Mouse (Mus musculus) gastrocnemius, postnatal 25 days (tissue): ENCODE data around the gene Olfr554. TPM values are rescaled to one million over a fixed set of nuclear protein-coding genes. Genes with fewer than 3 reads are reported as not detected.
A peak's percentile ranks its signal among the peaks of the same experiment; 100 is the strongest.
"Not testable (repeated sequence)": the region's sequence is repeated elsewhere in the genome, so short reads cannot be mapped to it uniquely, and the experiment has no call there.

Source experiments
- DNase-seq: peaks from one replicate; pipeline ENCODE4 v3.0.0; 2022
- long read RNA-seq, 2 experiments: library from polyadenylated mRNA; stranded (forward); transcript quantifications; one replicate each; pipeline ENCODE4 v2.0.0; 2021
- total RNA-seq, 2 experiments: library from RNA; stranded (reverse); gene quantifications; 1 replicate in 1 of 2; 2 replicates in 1 of 2; pipeline ENCODE4 v1.2.3; 2021

The Olfr554 gene
- not detected for total RNA-seq
- long read RNA-seq, experiment 1 = 0 reads
- long read RNA-seq, experiment 2 = 0 reads

DNA sequence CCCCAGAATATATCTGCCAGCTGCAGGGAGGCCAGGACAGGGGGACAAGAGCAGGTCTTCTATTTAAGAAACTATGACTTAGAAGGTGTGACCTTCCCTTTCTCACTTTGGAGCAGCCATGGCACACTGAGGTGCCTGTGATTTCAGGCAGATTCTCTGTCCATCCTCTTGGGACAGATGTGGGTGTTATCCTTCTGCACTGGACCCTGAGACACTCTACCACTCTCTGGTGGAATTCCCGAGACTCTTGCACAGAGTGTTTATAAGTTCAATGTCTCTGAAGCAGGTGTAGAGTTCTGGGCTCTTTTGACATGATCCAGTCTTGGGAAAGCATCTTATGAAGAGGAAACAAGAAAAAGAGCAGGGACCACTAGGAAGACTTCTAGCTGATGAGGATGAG lies at the start of gene Olfr554:
Olfr554 (plus strand) TSS at position 301 of the 400 bp plus-strand sequence.
- DNase-seq = no peak

DNA sequence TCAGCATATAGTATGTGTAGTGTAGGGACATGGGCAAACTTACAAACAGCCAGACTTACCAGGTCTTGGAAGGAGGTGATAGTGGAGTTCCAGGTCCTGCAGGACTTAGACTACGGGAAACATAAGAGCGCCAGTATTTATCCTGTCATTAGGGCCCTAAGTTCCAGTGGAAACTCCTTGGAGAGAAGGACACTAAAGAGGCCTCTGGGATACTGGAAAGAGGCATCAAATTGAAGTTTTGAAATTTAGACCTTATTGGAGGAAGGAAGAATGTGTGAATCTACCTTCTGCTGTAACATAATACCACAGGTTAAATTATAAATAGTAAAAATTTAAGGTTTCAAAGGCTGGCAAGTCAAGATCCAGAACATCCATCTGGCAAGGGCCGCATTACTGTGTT lies 46.4 kb upstream of the Olfr554 start, which contains the start of gene Olfr551:
Olfr551 (minus strand) TSS at position 101 of the 400 bp plus-strand sequence.
- DNase-seq = no peak

- no peak for DNase-seq
These were observed 40.7 kb upstream of the Olfr554 start, which contains the start of gene Olfr552 for GRCm38 (mm10) chr7:102597378-102598031. TSS of gene Olfr552 (plus strand) at chr7:102597770.

DNA sequence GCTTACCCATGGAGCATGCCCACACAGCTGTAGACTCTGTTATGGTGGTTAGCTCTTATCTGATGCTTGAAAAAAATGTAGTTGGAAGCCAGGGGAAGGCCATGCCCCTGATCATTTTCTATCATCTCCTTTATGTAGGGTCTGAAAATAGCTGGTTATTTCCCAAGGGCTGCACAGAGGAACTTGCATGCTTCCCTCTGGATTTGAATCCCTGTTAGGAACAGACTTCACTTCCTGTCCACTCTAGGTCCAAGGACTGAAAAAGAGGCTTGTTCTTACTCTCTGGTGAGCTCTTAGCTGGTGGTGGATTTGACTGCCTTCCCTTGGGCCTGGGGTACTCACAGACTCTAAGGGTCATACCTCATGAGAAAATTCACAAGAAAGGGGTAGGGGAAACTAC lies 20.1 kb upstream of the Olfr554 start, which contains the start of gene Olfr553:
Olfr553 (minus strand) TSS at position 101 of the 400 bp plus-strand sequence.
- no peak for DNase-seq

GRCm38 (mm10) chr7:102619608-102620007 lies 18.6 kb upstream of the Olfr554 start:
- no peak for DNase-seq

GRCm38 (mm10) chr7:102620368-102620767 lies 17.9 kb upstream of the Olfr554 start:
- DNase-seq = not testable (repeated sequence)

GRCm38 (mm10) chr7:102636665-102637064 lies 1.6 kb upstream of the Olfr554 start:
- DNase-seq = no peak

DNA sequence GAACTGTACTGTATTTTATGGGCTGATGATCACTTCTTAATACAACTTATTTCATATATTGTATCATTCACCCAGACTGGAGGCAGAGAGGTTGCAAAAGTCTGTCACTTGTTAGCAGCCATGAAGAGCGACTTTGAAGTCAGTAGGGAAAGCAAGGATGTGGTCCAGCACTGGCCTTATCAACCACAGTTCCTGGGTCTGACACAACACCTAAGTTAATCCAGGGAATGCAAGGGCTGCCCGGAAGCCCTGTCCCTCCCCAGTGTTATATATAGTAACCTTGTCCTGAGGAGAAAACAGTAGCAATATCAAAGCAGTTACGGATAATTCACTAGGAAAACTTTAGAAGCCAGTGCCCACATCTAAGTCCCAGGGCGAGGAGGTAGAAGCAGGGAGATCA lies 6.7 kb downstream of the Olfr554 start:
- not testable (repeated sequence) for DNase-seq

DNA sequence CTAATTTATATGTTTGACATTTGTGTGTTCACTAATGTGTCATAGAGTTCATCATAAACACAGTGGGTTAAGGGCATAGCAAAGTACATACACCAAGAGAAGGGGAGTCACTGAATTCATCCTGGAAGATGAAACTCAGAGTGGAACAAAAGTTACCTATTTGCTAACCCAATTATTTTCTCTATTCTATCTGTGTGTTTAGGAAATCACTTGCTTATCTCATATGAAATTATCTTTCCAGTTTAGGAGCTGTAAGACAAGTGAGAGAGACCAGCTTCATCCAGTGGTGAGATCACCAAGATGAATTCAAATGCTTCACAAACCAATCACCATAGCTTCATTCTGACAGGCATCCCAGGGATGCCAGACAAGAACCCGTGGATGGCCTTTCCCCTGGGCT lies 20.3 kb downstream of the Olfr554 start, which contains the start of gene Olfr555:
Olfr555 (plus strand) TSS at position 301 of the 400 bp plus-strand sequence.
- no peak for DNase-seq

DNA sequence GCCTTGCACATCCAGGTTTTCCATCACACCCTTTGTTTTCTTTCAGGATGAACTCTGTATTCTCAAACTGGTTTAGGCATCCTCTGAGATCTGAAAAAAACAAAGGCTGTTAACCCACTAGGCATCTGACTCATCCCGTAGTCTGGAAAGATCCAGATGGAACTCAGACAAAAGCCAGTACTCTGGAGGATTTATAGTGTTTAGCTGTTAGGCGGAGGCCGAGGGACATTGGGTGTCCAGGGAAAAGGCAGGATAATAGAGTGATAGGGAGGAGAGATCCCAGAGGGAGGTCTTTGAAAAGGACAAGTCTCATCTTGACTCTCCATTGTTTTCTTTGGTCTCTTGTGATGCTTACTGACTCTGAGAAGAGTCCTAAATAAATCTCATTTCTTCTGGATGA lies 26.4 kb downstream of the Olfr554 start, which contains the start of gene Olfr556:
Olfr556 (plus strand) TSS at position 301 of the 400 bp plus-strand sequence.
- DNase-seq = no peak

DNA sequence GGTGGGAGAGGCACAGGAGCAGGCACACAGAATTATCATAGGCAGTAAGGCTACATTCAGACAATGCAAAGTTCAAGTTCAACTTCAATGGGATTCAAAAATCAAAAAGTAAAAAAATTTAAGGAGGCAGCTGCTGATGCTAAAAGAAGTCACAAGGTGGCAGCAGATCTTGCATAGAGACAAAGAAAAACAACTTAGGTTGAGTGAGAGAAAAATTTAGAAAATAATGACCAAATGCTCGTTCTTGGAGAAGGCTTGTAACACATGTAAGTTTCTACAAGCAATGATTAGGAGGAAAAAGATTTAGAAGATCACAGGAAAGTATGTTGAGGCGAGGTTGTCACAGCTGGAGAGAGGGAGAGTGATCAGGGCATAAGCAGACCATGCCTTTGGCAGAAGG lies 27.1 kb downstream of the Olfr554 start:
- DNase-seq = no peak

- DNase-seq = no peak
These were observed 38.0 kb downstream of the Olfr554 start for GRCm38 (mm10) chr7:102676225-102676624.

DNA sequence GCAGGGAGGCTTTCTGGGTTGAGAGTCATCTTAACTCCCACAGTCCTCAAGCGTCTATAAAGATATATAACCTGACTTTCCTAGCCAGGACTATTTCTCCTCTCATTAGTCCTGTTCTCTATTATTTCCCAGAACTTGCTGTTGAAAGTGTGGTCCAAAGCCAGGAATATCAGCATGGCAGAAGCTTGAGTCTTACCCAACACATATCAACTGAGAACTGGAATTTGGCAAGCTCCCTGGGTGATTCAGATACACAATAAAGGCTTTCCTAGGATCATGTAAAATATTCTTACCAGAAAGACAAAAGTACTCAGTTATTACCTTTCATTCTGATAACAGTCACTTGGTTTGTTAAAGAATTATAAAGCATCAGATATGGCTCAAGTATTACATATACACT lies 43.7 kb downstream of the Olfr554 start:
- no peak for DNase-seq

DNA sequence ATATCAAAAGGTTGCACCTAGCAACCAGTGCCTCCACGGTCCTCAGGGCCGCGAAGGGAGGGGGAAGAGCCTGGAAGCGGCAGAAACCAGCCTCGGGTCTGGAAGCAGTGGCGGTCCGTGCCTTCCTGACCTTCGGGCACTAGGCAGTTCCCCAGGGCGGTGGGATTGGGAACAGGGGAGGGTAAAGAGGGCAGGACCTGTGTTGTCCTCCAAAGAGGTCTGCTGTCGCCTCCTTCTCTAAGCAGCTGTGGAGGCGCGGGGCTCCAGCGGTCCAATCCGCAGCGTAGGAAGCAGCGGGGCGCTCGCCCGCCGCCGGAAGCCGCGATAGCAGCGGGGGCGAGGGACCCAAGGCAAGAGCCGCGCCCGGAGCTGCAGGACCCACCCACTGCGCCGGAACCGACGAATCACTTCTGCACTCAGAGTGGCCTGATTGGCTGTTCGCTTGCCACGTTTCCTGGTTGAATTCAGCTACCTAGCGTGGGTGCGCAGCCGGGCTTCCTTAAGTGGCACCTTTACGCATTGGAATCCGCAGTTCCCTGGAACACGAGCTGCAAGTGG lies 48.8 kb downstream of the Olfr554 start, which contains the start of gene Trim68:
Trim68 (minus strand) TSS at position 384 of the 558 bp plus-strand sequence.
- peak; percentile 92 for DNase-seq

Other genes starting within 250 kb of the Olfr554 start
- gene Rrm1, start 196.7 kb upstream of the Olfr554 start, total RNA-seq = 10 to 100 TPM; 12.1 to 12.6 TPM
- not detected for gene Olfr543, start 156.8 kb upstream of the Olfr554 start, total RNA-seq
- gene Olfr544, start 150.1 kb upstream of the Olfr554 start, total RNA-seq = not detected
- gene Olfr545, start 138.9 kb upstream of the Olfr554 start, total RNA-seq = not detected
- not detected for gene Olfr547, start 103.7 kb upstream of the Olfr554 start, total RNA-seq
- gene Olfr548-ps1, start 97.5 kb upstream of the Olfr554 start, total RNA-seq = not detected
- gene Olfr549, start 88.6 kb upstream of the Olfr554 start, total RNA-seq = not detected
- 1 to 10 TPM; 2.8 to 3.8 TPM for gene Trim21, start 72.9 kb upstream of the Olfr554 start, total RNA-seq
- under 1 TPM in 1 of 2 experiments, not detected in 1; 0.16 TPM for gene Olfr550, start 67.0 kb upstream of the Olfr554 start, total RNA-seq
- gene Olfr551, start 46.5 kb upstream of the Olfr554 start, total RNA-seq = not detected
- gene Olfr552, start 40.7 kb upstream of the Olfr554 start, total RNA-seq = under 1 TPM; 0.10 to 0.11 TPM
- gene Olfr553, start 20.2 kb upstream of the Olfr554 start, total RNA-seq = not detected
- not detected for gene Olfr555, start 20.4 kb downstream of the Olfr554 start, total RNA-seq
- not detected for gene Olfr556, start 26.5 kb downstream of the Olfr554 start, total RNA-seq
- 1 to 10 TPM; 4.0 to 4.1 TPM for gene Trim68, start 48.9 kb downstream of the Olfr554 start, total RNA-seq
- not detected for gene Olfr557, start 57.5 kb downstream of the Olfr554 start, total RNA-seq
- gene Olfr558, start 63.8 kb downstream of the Olfr554 start, total RNA-seq = 1 to 10 TPM; 1.4 to 1.8 TPM
- gene Olfr33, start 80.6 kb downstream of the Olfr554 start, total RNA-seq = under 1 TPM in 1 of 2 experiments, not detected in 1; 0.31 TPM
- not detected for gene Olfr559, start 89.1 kb downstream of the Olfr554 start, total RNA-seq
- gene Olfr560, start 120.9 kb downstream of the Olfr554 start, total RNA-seq = not detected
- under 1 TPM; 0.31 to 0.56 TPM for gene Olfr78, start 121.0 kb downstream of the Olfr554 start, total RNA-seq
- gene Olfr561, start 132.8 kb downstream of the Olfr554 start, total RNA-seq = not detected
- not detected for gene Olfr564, start 165.0 kb downstream of the Olfr554 start, total RNA-seq
- gene Olfr566, start 220.3 kb downstream of the Olfr554 start, total RNA-seq = not detected
- not detected for gene Olfr568, start 238.7 kb downstream of the Olfr554 start, total RNA-seq